Mouse (Mus musculus) heart, adult 11 months (tissue): ENCODE results near the gene Gtf3c6.

Experiments
- DNase-seq: peaks from one replicate; pipeline ENCODE4 v3.0.0; 2022

Gene Gtf3c6

GRCm38 (mm10) chr10:40258401-40258966, 576 bp upstream of the Gtf3c6 start:
- DNase-seq: peak; percentile 95

DNA sequence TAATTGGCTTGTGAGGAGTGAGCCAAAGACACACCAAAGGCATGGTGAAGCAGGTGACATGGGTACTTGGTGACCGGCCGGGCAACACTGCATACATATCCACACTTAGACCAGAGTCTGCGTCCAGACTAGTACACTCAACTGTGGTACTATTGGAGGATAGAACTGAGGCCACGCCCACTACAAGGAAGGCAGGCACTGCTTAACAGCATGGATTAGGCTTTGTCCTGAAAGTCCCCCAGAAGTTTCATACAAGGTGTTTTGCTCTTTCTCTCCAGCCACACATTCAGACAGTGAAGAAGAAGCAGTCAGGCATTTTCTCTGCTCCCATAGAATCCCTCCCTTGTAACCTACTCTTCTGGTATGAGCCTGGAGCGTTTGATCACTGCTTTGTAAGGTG, 1.2 kb downstream of the Gtf3c6 start:
- peak; percentile 96 for DNase-seq

- DNase-seq: no peak
Observed at GRCm38 (mm10) chr10:40250969-40251368, 6.9 kb downstream of the Gtf3c6 start.

DNA sequence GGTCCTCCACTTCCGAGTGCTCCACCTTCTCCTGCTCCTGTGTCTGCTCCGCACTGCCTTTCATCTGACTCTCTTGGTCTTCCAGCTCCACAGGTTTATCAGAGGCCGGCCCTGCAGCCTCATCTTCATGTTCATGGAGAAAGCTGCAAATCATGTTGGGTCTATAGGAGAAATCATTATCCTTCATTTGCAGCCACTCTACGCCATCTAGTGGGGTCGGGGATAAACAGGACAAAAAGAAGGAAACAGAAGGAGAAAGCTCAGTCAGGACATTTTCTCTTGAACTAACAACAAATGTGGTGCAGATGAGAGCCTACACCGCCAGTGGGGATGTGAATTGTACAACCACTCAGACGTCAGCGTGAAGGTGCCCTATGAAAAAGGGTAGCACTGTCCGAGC, 8.3 kb downstream of the Gtf3c6 start:
- DNase-seq: no peak

DNA sequence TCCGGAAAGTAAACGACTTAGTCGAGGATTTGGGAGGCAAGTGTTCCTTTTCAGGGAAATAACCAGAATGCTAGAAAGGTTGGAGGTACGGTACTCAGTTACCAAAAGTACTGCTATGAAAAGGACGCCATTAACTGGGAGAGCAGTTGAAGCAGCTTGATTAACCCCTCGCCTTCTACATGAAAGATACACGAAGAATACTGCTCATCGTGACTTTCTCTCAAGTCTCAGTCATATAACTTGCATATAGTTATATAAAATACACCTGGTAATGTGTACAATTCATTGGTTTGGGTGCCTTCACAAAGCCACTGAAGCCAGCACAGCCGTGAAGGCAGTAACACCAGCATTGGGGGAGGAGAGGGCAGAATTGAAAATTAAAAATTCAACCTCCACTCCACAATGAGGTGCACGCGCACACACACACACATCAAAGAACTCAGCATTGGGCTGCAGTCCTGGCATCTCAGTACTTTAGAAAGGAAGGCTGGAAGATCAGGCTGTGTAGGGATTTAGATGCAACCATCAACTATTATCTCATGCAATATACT, 10.7 kb downstream of the Gtf3c6 start:
- no peak for DNase-seq

DNA sequence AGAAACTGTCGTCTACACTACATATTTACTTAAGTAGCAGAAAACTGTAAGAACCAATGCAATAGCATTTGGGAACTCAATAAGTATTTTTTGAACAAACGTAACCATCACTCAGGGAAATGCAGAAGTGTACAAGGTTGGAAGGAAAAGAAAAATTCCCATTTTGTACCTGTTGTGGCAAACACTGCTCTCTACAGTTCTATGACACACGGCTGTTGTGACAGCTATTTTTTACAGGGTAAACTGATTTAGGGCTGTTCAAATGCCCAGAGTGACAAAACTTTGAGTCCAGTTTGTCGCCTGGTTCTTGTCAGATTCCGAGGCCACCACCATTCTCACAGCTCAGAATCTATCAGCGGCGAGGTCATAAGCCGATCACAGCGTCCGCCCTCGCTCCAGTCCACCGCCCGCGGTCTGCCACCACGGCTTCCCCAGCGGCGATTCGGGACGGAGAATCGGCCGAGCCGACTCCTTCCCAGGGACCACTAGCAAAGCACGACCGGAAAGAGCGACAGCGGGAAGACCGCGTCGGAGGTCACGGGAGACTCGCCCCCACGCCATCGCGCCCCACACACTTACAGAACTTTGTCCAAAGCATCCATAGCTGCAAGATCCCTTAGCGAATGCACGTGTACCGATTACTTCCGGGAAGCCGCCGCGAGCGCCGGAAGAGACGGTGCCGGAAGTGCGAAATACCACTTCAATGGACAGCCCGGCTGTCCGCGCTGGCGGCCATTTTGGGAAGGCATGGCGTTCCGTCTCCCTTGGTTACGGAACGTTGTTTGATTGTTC, 11.3 kb downstream of the Gtf3c6 start, which contains the start of gene Rpf2:
Gene Rpf2 (minus strand): TSS at position 663 of the 792 bp plus-strand sequence.
- peak; percentile 98 for DNase-seq

GRCm38 (mm10) chr10:40237826-40238225, 20.1 kb downstream of the Gtf3c6 start:
- DNase-seq: no peak

DNA sequence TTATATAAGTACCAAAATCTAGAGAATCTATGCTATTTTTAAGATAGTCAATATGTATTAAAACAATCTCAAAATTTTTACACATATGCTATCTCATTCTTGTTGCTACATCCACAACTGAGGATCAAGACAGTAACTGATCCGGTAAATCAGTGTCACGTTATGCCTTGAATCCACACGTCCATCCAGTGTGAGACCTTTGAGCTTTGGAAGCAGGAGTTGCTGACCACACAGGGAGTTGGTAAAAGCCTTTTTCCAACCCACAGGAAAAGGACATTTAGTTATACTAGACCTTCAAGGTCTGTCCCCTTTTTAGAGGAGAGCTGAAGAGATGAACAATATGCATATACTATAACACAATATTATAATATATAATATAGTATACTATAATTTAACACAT, 24.7 kb downstream of the Gtf3c6 start:
- DNase-seq: no peak

DNA sequence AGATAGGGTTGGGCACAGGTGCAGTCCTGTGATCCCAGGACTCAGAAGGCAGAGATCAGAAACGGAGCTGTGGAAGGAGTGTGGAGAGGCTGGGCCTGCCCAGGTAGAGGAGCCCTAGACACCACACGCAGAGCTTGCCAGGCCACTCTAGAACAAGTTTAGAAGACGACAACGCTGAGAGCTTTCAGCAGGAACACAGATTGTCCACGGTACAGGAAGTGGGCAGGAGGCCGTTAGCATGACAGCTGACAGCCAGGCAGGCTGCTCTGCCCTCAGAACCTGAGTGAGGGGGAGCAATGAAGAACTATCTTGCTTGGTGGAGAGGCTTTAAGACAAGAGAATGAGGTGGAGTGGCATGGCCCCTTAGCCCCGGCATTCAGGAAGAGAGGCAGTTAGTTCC, 25.5 kb downstream of the Gtf3c6 start:
- peak; percentile 73 for DNase-seq

GRCm38 (mm10) chr10:40229725-40230124, 28.2 kb downstream of the Gtf3c6 start:
- DNase-seq: peak; percentile 24

DNA sequence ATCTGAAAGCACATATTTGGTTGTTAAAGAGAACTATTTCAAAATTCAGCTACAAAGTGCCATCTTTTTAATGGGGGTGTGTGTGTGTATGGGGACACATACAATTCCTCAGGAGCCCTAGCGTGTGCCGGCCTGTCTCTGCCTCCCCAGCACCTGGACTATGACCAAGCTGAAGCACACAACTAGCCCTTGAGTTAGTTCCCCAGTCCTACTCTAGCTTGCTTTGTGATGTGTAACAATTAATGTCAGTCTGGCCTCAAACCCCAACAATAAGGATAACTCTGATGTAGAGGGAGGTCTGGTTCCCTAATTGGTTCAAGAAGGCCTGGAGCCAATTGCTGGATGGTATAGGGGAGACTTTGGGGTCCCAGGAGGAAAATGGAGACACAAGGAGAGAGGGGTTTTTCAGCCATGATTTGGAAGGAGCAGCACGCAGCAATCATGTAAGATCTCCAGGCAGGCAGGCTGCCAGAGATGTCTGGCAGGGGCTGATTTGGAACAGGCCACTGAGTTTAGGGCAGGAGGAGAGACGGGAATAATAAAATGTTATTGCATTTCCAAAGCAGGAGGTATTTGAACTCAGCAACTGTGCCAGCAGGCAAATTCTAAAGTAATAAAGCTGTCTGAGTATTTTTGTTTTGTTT, 30.1 kb downstream of the Gtf3c6 start:
- DNase-seq: peak; percentile 58

- peak; percentile 28 for DNase-seq
Observed at GRCm38 (mm10) chr10:40218874-40219273, 39.0 kb downstream of the Gtf3c6 start.

GRCm38 (mm10) chr10:40212443-40213169, 45.3 kb downstream of the Gtf3c6 start:
- DNase-seq: peak; percentile 98
